Mouse (Mus musculus): ENCODE measurements around the gene Filip1l. TPM values are rescaled to one million over a fixed set of nuclear protein-coding genes. Genes with fewer than 3 reads are reported as not detected.

The Filip1l gene
- polyA plus RNA-seq, 1 experiment from 2014 or later: 1.8 TPM

DNA sequence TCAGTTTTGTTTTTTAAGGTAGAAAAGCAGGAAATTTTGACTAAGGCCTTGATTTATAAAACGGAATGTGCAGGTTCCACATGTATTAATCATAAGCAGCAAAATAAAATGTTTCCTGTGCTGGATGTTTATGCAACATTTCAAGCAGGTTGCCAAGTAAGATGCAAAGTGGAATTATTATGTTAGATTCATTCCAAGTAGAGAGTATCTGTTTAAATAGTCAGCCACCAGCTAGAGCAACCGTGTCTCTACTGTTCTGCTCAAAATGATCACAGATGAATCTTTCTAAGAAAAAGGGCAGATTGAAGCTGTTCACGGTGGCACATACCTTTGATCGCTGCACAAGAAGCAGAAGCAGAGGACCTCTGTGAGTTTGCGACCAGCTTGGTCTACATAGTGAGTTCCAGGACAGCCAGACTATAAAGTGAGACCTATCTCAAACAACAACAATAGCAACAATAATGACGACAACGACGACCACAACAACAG is 34.2 kb upstream of the Filip1l start:
- no peak overlapping the region for H3K4me2 ChIP-seq (ENCODE audit: low read depth, low read length)
- no peak overlapping the region for H3K27ac ChIP-seq (ENCODE audit: low read depth, low read length)
- no peaks in the 10 kb centered on the region for H3K9me3 ChIP-seq (ENCODE audit: control insufficient read depth, low read length)
- no peak overlapping the region for H3K9ac ChIP-seq (replicated peaks; ENCODE audit: low read depth, low read length)
- WGBS: 82% methylated on average over 8 of the region's 8 CpGs
- ATAC-seq (ENCODE audit: low read depth): no peak
- H3K27me3 ChIP-seq (ENCODE audit: control insufficient read depth, insufficient read depth, low read length): no peaks in the 10 kb centered on the region
- no peaks in the 10 kb centered on the region for H3K36me3 ChIP-seq (ENCODE audit: control insufficient read depth, insufficient read depth, low read length)
- no peak overlapping the region for H3K4me3 ChIP-seq (ENCODE audit: low read depth, low read length)
- no peaks in the 10 kb centered on the region for H3K4me1 ChIP-seq (ENCODE audit: control insufficient read depth, insufficient read depth, low read length)

DNA sequence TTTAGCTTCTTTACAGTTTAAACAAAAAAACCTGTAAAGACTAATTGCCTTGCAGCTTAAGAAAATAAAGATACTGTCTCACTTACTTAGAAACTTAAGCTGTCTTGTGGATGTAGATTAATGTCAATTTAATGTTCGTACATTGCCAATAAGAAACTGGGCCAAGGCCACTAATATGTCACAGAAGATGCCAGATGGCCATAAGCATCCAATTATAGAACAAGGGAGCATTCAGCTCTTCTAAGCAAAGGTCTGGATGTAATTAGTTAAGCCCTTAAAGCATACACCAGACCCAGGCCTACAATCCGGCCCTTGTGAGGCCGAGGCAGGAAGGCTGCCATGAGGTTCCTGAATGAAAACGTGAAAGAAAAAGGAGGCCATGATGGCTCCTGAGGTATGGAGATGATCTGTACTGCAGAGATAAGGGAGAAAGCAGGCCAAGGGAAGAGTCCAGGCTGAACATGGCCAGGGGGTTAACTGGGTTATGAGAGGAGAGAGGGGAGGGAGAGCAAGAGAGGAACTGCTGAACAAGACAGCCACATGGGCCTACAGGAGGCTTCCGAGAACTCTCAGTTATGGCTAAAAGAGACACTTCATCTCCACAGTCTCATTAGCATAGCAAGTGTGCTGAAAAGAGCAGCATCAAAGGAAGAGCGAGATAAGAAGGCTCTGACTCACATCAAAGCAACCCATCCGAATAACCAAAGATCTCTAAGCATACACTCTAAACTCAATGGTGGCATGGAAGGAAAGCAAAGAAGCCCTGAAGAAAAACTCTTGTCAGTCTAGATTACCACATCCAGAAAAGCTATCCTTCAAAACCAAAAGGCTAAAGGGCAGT is 33.4 kb upstream of the Filip1l start:
- Histone ChIP-seq H3K4me1 (ENCODE audit: control insufficient read depth, insufficient read depth, low read length) (no peaks in the 10 kb centered on the region), H3K9ac (replicated peaks; ENCODE audit: low read depth, low read length) (no peak overlapping the region), H3K36me3 (ENCODE audit: control insufficient read depth, insufficient read depth, low read length) (no peaks in the 10 kb centered on the region), H3K9me3 (ENCODE audit: control insufficient read depth, low read length) (no peaks in the 10 kb centered on the region), H3K27me3 (ENCODE audit: control insufficient read depth, insufficient read depth, low read length) (no peaks in the 10 kb centered on the region), H3K27ac (ENCODE audit: low read depth, low read length) (no peak overlapping the region), H3K4me2 (ENCODE audit: low read depth, low read length) (no peak overlapping the region), H3K4me3 (ENCODE audit: low read depth, low read length) (no peak overlapping the region)
- no peak for ATAC-seq (ENCODE audit: low read depth)
- 70% methylated on average over 7 of the region's 7 CpGs for WGBS

DNA sequence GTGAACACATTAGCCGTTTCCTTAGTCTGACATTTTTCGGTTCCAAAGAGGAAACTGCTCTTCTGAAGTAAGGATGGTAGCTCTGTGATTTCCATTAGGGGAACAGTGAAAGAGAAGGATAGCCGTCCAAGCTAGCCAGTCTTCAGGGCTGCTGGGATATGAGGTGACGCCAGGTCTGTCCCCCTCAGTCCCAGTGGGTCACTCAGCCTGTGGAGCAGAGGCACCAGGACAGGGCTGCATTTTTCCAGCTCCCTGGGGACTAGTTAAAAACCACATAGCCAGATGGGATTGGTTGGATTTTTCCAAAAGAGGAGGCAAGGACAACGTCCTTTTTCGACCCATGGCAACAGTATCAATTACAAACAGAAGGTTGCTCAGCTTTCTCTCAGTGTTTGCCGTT is 25.9 kb upstream of the Filip1l start:
- H3K27ac ChIP-seq (ENCODE audit: low read depth, low read length): no peak overlapping the region
- 72% methylated on average over 7 of the region's 7 CpGs for WGBS

DNA sequence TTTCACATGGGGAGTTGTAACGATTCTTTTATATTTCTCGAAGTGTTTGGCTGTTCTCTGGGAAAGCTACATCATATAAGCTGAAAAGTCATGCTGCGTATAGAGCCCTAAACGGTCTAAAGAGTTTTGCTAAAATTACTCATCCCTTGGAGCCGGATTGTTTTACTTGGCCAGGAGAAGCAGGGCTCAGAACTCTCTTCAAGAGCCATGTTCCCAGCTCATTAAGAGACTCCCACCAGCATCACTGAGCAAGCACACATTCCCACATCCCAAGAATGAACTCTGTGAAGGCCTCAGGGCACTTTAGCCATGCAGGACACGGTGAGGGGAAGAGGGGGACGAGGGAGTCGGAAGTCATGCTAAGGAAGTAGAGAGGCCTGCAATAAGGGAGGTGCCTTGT is 23.9 kb upstream of the Filip1l start:
- Histone ChIP-seq H3K9me3 (ENCODE audit: control insufficient read depth, low read length) (no peaks in the 10 kb centered on the region), H3K4me3 (ENCODE audit: low read depth, low read length) (no peak overlapping the region), H3K9ac (replicated peaks; ENCODE audit: low read depth, low read length) (no peak overlapping the region), H3K4me1 (ENCODE audit: control insufficient read depth, insufficient read depth, low read length) (no peaks in the 10 kb centered on the region), H3K36me3 (ENCODE audit: control insufficient read depth, insufficient read depth, low read length) (no peaks in the 10 kb centered on the region), H3K27ac (ENCODE audit: low read depth, low read length) (no peak overlapping the region), H3K27me3 (ENCODE audit: control insufficient read depth, insufficient read depth, low read length) (no peaks in the 10 kb centered on the region), H3K4me2 (ENCODE audit: low read depth, low read length) (no peak overlapping the region)
- no peak for ATAC-seq (ENCODE audit: low read depth)
- WGBS: 82% methylated on average over 8 of the region's 8 CpGs

More for the DNA sequence above, 25.9 kb upstream of the Filip1l start:
- Histone ChIP-seq H3K4me1 (ENCODE audit: control insufficient read depth, insufficient read depth, low read length) (no peaks in the 10 kb centered on the region), H3K9ac (replicated peaks; ENCODE audit: low read depth, low read length) (no peak overlapping the region), H3K27me3 (ENCODE audit: control insufficient read depth, insufficient read depth, low read length) (no peaks in the 10 kb centered on the region), H3K36me3 (ENCODE audit: control insufficient read depth, insufficient read depth, low read length) (no peaks in the 10 kb centered on the region), H3K4me2 (ENCODE audit: low read depth, low read length) (no peak overlapping the region), H3K4me3 (ENCODE audit: low read depth, low read length) (no peak overlapping the region), H3K9me3 (ENCODE audit: control insufficient read depth, low read length) (no peaks in the 10 kb centered on the region)
- no peak for ATAC-seq (ENCODE audit: low read depth)

DNA sequence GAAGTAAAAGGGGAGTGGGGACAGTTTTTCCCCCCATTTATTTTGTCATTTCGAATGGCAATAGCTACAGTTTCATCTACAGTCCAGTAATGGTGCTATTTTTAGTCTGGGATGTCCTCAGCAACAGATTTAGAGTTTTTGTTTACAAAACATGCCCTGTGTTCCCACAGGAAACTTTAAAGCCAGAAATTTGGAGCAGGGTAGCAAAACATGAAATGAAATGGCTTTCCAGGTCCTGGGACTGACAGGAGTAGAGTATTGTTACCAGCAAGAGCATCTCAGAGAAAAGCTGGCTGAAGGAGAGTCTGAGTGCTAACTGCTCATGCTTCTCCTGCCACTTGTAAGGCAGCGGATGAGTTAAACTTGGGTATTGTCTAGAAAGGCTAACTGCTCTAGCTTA is 22.8 kb upstream of the Filip1l start:
- Histone ChIP-seq H3K9ac (replicated peaks; ENCODE audit: low read depth, low read length) (no peak overlapping the region), H3K4me3 (ENCODE audit: low read depth, low read length) (no peak overlapping the region), H3K4me2 (ENCODE audit: low read depth, low read length) (no peak overlapping the region), H3K4me1 (ENCODE audit: control insufficient read depth, insufficient read depth, low read length) (no peaks in the 10 kb centered on the region), H3K27me3 (ENCODE audit: control insufficient read depth, insufficient read depth, low read length) (no peaks in the 10 kb centered on the region), H3K9me3 (ENCODE audit: control insufficient read depth, low read length) (no peaks in the 10 kb centered on the region), H3K27ac (ENCODE audit: low read depth, low read length) (no peak overlapping the region), H3K36me3 (ENCODE audit: control insufficient read depth, insufficient read depth, low read length) (no peaks in the 10 kb centered on the region)
- 84% methylated on average over 2 of the region's 2 CpGs for WGBS
- ATAC-seq (ENCODE audit: low read depth): no peak

DNA sequence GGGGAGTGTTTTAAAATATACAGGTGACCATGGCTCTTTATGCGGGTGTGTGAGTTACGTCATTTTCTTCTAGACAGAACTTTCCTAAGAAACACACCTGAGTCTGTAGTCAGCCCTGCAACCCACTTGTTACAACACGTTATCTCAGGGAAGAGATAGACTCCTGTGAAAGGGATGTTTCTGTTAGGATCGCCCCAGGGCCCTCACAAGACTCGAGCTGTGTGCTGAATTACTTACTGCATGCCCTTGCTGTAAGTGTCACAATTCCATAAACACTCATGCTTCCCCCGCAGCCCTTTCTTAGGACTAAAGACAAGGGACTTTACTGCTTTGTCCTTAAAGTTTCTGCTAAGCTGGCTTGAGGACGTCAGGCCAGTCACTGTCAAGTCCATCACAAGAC is 20.6 kb upstream of the Filip1l start:
- Histone ChIP-seq H3K9ac (replicated peaks; ENCODE audit: low read depth, low read length) (no peak overlapping the region), H3K4me2 (ENCODE audit: low read depth, low read length) (no peak overlapping the region), H3K27ac (ENCODE audit: low read depth, low read length) (no peak overlapping the region), H3K4me3 (ENCODE audit: low read depth, low read length) (no peak overlapping the region), H3K9me3 (ENCODE audit: control insufficient read depth, low read length) (no peaks in the 10 kb centered on the region), H3K36me3 (ENCODE audit: control insufficient read depth, insufficient read depth, low read length) (no peaks in the 10 kb centered on the region), H3K27me3 (ENCODE audit: control insufficient read depth, insufficient read depth, low read length) (no peaks in the 10 kb centered on the region), H3K4me1 (ENCODE audit: control insufficient read depth, insufficient read depth, low read length) (no peaks in the 10 kb centered on the region)
- WGBS: 82% methylated on average over 7 of the region's 7 CpGs
- no peak for ATAC-seq (ENCODE audit: low read depth)

DNA sequence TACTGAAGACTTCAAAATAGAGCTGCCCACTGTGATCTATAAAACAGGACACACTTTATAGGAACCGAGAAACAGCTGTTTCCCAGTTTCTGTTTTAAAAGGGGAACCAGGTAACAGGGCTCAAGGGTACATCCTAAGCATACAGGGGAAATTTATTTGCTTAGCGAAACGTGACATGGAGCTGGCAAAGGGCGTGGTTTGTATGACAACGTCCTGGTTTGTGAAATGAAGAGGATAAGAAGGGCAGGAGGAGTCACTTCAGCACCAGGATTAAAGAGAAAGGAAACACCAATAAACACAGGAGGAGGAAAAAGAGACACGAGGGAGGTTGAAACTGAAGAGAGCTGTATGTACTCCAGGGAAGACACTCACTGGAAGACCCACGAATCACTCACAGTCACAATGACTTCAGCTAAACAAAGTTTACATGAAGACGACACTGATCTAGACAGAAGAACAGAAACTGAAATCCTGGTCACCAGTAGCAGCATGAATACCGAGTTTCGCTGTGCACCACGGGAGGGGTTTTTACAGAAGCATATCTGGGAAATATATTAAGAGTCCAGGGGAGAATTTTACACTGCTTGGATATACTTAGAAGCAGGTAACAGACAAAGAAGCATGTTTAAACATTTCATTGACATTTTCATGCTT is 16.0 kb upstream of the Filip1l start:
- Histone ChIP-seq H3K27ac (ENCODE audit: low read depth, low read length) (no peak overlapping the region), H3K4me1 (ENCODE audit: control insufficient read depth, insufficient read depth, low read length) (no peaks in the 10 kb centered on the region), H3K27me3 (ENCODE audit: control insufficient read depth, insufficient read depth, low read length) (no peaks in the 10 kb centered on the region), H3K36me3 (ENCODE audit: control insufficient read depth, insufficient read depth, low read length) (no peaks in the 10 kb centered on the region), H3K4me3 (ENCODE audit: low read depth, low read length) (no peak overlapping the region), H3K9me3 (ENCODE audit: control insufficient read depth, low read length) (no peaks in the 10 kb centered on the region), H3K4me2 (ENCODE audit: low read depth, low read length) (no peak overlapping the region), H3K9ac (replicated peaks; ENCODE audit: low read depth, low read length) (no peak overlapping the region)
- ATAC-seq (ENCODE audit: low read depth): no peak
- WGBS: 77% methylated on average over 11 of the region's 11 CpGs

DNA sequence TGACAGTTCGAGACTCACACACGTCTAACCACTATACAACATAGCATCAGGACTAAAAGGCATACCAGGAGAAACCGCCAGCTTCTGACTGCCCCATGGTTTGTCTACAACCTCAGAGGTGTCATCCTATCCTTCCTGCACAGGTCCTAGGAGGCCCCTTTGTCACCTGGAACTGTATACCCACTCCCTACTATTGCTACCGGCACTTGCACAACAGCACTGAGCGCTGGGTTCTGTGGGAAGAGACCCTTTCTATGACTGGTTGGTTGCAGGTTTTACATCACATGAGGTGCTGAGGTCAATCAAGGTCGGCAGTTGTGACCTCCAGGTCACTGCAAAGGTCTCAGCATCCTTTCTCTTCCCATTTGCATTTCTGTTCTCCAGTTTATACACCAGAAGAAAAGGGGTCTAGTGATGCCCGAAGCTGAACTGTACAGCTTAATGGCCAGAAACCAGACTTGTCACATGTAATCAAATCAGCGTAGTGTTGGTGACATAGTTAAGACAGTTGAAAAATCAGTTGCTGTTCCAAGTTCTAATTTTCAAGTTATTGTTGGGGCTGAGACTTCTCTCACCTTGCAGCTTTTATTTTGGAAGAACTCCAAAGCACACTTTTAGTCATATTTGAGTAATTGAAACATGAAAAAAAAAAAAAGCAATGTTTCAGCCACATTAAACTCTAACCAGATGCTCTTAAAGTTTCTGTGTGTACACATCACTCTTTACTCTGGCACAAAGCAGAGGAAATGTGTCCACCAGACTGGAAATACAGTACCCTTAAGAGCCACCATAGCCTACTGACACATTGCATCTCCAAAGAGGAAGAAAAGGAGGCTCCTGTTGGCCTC is 12.9 kb upstream of the Filip1l start:
- Histone ChIP-seq H3K9me3 (ENCODE audit: control insufficient read depth, low read length) (no peaks in the 10 kb centered on the region), H3K4me1 (ENCODE audit: control insufficient read depth, insufficient read depth, low read length) (no peaks in the 10 kb centered on the region), H3K27me3 (ENCODE audit: control insufficient read depth, insufficient read depth, low read length) (no peaks in the 10 kb centered on the region), H3K9ac (replicated peaks; ENCODE audit: low read depth, low read length) (no peak overlapping the region), H3K4me3 (ENCODE audit: low read depth, low read length) (no peak overlapping the region), H3K4me2 (ENCODE audit: low read depth, low read length) (no peak overlapping the region), H3K27ac (ENCODE audit: low read depth, low read length) (no peak overlapping the region), H3K36me3 (ENCODE audit: control insufficient read depth, insufficient read depth, low read length) (no peaks in the 10 kb centered on the region)
- ATAC-seq (ENCODE audit: low read depth): no peak
- 94% methylated on average over 8 of the region's 8 CpGs for whole genome bisulfite sequencing

DNA sequence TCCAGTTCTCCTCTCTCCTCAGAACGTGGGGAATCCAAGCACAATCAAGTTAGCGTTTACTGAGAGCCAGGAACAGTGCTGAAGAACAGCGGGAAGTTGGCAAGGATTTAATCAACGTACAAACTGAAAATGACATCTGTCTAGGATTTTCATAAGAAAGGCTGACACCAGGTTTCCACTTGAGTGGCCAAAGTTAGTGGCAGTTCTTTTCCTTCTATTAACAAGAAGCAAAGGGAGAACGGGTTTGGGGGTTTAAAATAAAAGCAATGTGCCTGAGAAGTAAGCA is 12.3 kb upstream of the Filip1l start:
- Histone ChIP-seq H3K36me3 (ENCODE audit: control insufficient read depth, insufficient read depth, low read length) (no peaks in the 10 kb centered on the region), H3K27me3 (ENCODE audit: control insufficient read depth, insufficient read depth, low read length) (no peaks in the 10 kb centered on the region), H3K4me3 (ENCODE audit: low read depth, low read length) (no peak overlapping the region), H3K27ac (ENCODE audit: low read depth, low read length) (no peak overlapping the region), H3K4me2 (ENCODE audit: low read depth, low read length) (no peak overlapping the region), H3K9ac (replicated peaks; ENCODE audit: low read depth, low read length) (no peak overlapping the region), H3K9me3 (ENCODE audit: control insufficient read depth, low read length) (no peaks in the 10 kb centered on the region), H3K4me1 (ENCODE audit: control insufficient read depth, insufficient read depth, low read length) (no peaks in the 10 kb centered on the region)
- WGBS: 74% methylated on average over 5 of the region's 5 CpGs
- no peak for ATAC-seq (ENCODE audit: low read depth)
